ENCODE assay signal across 8 mouse cellular contexts in the genomic region with DNA sequence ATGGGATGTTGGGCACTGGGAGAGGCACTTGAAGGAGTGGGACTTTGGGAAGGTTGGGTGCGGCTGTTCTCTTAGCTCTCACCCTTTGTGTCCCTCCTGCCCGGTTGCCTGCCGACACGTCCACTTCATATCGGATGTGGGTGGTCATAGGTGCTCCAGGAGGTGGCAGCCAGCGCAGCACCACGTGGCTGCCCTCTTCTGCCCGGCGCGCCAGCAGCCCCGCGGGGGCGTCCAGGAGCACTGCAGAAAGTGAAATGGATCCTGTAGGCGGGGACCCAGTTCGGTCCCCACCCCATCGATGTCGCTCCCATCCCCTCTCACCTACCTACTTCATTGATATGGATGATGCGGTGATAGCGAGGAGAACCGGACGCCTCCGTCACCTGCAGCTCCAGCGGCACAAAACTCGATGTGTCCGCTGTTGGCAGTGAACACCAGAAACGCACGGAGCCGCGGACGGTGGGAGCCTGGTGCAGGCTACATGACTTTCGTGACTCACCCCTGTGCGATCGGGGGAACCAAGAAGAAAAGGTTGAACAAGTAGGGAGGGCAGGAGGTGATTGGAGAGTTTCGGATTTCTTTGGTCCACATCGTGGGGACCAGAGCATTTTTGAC. TPM values are rescaled to one million over a fixed set of nuclear protein-coding genes. Genes with fewer than 3 reads are reported as not detected.
DNase-seq lines count a peak whose midpoint lies in the region; ATAC-seq lines count a peak whose summit lies in the region.

No protein-coding gene starts in this region.

- 1% methylated on average over 35 of the region's 35 CpGs for WGBS in midbrain, embryonic 16.5 days

- 0 out of 2 replicates have a peak overlapping the region, but pooled peaks have one; percentile 30 for H3K9ac ChIP-seq in midbrain, embryonic 16.5 days (ENCODE audit: low read depth, low read length)

- ATAC-seq in megakaryocyte, adult 5-6 weeks (ENCODE audit: poor library complexity, severe bottlenecking) = no peak
- ATAC-seq in erythroblast, adult 5-6 weeks (replicated peaks; ENCODE audit: low FRiP score, poor library complexity, severe bottlenecking) = peak; percentile 28
- no peak for ATAC-seq in midbrain, embryonic 16.5 days

- no peaks in the 10 kb centered on the region for H3K9me3 ChIP-seq in megakaryocyte, embryonic 14.5 days
- no peaks in the 10 kb centered on the region for H3K9me3 ChIP-seq in midbrain, embryonic 16.5 days (replicated peaks; ENCODE audit: control insufficient read depth, low read length, poor library complexity, severe bottlenecking)

- peaks cover 41% of the 10 kb centered on the region for H3K36me3 ChIP-seq in megakaryocyte, embryonic 14.5 days (replicated peaks; ENCODE audit: low read length)
- H3K36me3 ChIP-seq in midbrain, embryonic 16.5 days (ENCODE audit: control insufficient read depth, insufficient read depth, low read length) = no peaks in the 10 kb centered on the region

- peak; percentile 38 for DNase-seq in kidney, postnatal 10 days
- no peak for DNase-seq in gastrocnemius, postnatal 10 days
- no peak for DNase-seq in left cerebral cortex, adult 9 months (ENCODE audit: low spot score in 2 of 2)
- no peak for DNase-seq in right cerebral cortex, adult 18-20 months

- peaks cover 91% of the 10 kb centered on the region for H3K4me1 ChIP-seq in megakaryocyte, embryonic 14.5 days
- peaks cover 19% of the 10 kb centered on the region for H3K4me1 ChIP-seq in midbrain, embryonic 16.5 days (ENCODE audit: control insufficient read depth, insufficient read depth, low read length)

- no peaks in the 10 kb centered on the region for H3K27me3 ChIP-seq in megakaryocyte, embryonic 14.5 days (replicated peaks)
- peaks cover 49% of the 10 kb centered on the region for H3K27me3 ChIP-seq in midbrain, embryonic 16.5 days (ENCODE audit: control insufficient read depth, insufficient read depth, low read depth, low read length)

- H3K4me3 ChIP-seq in megakaryocyte, embryonic 14.5 days (replicated peaks) = peak overlapping the region; percentile 96
- H3K4me3 ChIP-seq in midbrain, embryonic 16.5 days (ENCODE audit: low read depth, low read length) = peak overlapping the region; percentile 39

- H3K27ac ChIP-seq in midbrain, embryonic 16.5 days (ENCODE audit: low read length) = no peak overlapping the region

- peak overlapping the region; percentile 77 for H3K4me2 ChIP-seq in midbrain, embryonic 16.5 days (ENCODE audit: low read length)

RNA-seq across cellular contexts. Expression of gene Epor, which starts 1.8 kb away (rescaled TPM):
- 171 and 223 TPM in 2 replicates for polyA plus RNA-seq in megakaryocyte, embryonic 14.5 days (2012; ENCODE audit: insufficient read depth, low replicate concordance)
- total RNA-seq in megakaryocyte, adult 5-6 weeks (2015) = 0.45 and 0.84 TPM in 2 replicates
- 0.28 and 1.2 TPM in 2 replicates for total RNA-seq in megakaryocyte, adult 5-6 weeks (2017)
- 68.1 and 70.3 TPM in 2 replicates for total RNA-seq in erythroblast, adult 5-6 weeks (2015; ENCODE audit: low replicate concordance)
- 70.3 and 91.0 TPM in 2 replicates for total RNA-seq in erythroblast, adult 5-6 weeks (2017; ENCODE audit: low replicate concordance)
- 1.2 and 1.4 TPM in 2 replicates for polyA plus RNA-seq in midbrain, embryonic 16.5 days (2015; fragmentation: Nextera tagmentation; extraction: Ambion mirVana)
- 1 to 10 TPM; 3.8 to 5.5 TPM for total RNA-seq in gastrocnemius, postnatal 10 days (2021)

RNA-seq across cellular contexts. Expression of gene Swsap1, which starts 5.9 kb away (rescaled TPM):
- 3.9 and 5.9 TPM in 2 replicates for polyA plus RNA-seq in megakaryocyte, embryonic 14.5 days (2012; ENCODE audit: insufficient read depth, low replicate concordance)
- total RNA-seq in megakaryocyte, adult 5-6 weeks (2015) = 3.7 and 4.3 TPM in 2 replicates
- 6.5 and 6.6 TPM in 2 replicates for total RNA-seq in megakaryocyte, adult 5-6 weeks (2017)
- total RNA-seq in erythroblast, adult 5-6 weeks (2015; ENCODE audit: low replicate concordance) = 0.58 and 1.5 TPM in 2 replicates
- 3.8 and 6.6 TPM in 2 replicates for total RNA-seq in erythroblast, adult 5-6 weeks (2017; ENCODE audit: low replicate concordance)
- polyA plus RNA-seq in midbrain, embryonic 16.5 days (2015; fragmentation: Nextera tagmentation; extraction: Ambion mirVana) = 9.5 and 10.5 TPM in 2 replicates
- 1 to 10 TPM; 3.1 to 3.6 TPM for total RNA-seq in gastrocnemius, postnatal 10 days (2021)

RNA-seq across cellular contexts. Expression of gene Plppr2, which starts 24.6 kb away (rescaled TPM):
- polyA plus RNA-seq in megakaryocyte, embryonic 14.5 days (2012; ENCODE audit: insufficient read depth, low replicate concordance) = 3.1 and 6.4 TPM in 2 replicates
- 0.57 and 0.96 TPM in 2 replicates for total RNA-seq in megakaryocyte, adult 5-6 weeks (2015)
- 0.65 TPM in 1 of 2 replicates, not detected in the other for total RNA-seq in megakaryocyte, adult 5-6 weeks (2017)
- total RNA-seq in erythroblast, adult 5-6 weeks (2015; ENCODE audit: low replicate concordance) = 0.42 TPM in 1 of 2 replicates, not detected in the other
- total RNA-seq in erythroblast, adult 5-6 weeks (2017; ENCODE audit: low replicate concordance) = not detected in 2 replicates
- 112 and 115 TPM in 2 replicates for polyA plus RNA-seq in midbrain, embryonic 16.5 days (2015; fragmentation: Nextera tagmentation; extraction: Ambion mirVana)
- 1 to 10 TPM; 2.3 to 3.3 TPM for total RNA-seq in gastrocnemius, postnatal 10 days (2021)

RNA-seq across cellular contexts. Expression of gene Rgl3, which starts 27.8 kb away (rescaled TPM):
- 2.2 and 5.6 TPM in 2 replicates for polyA plus RNA-seq in megakaryocyte, embryonic 14.5 days (2012; ENCODE audit: insufficient read depth, low replicate concordance)
- not detected in 2 replicates for total RNA-seq in megakaryocyte, adult 5-6 weeks (2015)
- not detected in 2 replicates for total RNA-seq in megakaryocyte, adult 5-6 weeks (2017)
- total RNA-seq in erythroblast, adult 5-6 weeks (2015; ENCODE audit: low replicate concordance) = not detected in 2 replicates
- total RNA-seq in erythroblast, adult 5-6 weeks (2017; ENCODE audit: low replicate concordance) = not detected in 2 replicates
- polyA plus RNA-seq in midbrain, embryonic 16.5 days (2015; fragmentation: Nextera tagmentation; extraction: Ambion mirVana) = 0.88 and 1.5 TPM in 2 replicates
- total RNA-seq in gastrocnemius, postnatal 10 days (2021) = under 1 TPM; 0.47 to 0.75 TPM

RNA-seq across cellular contexts. Expression of gene Tmem205, which starts 34.1 kb away (rescaled TPM):
- 33.0 and 55.9 TPM in 2 replicates for polyA plus RNA-seq in megakaryocyte, embryonic 14.5 days (2012; ENCODE audit: insufficient read depth, low replicate concordance)
- 40.9 and 48.2 TPM in 2 replicates for total RNA-seq in megakaryocyte, adult 5-6 weeks (2015)
- total RNA-seq in megakaryocyte, adult 5-6 weeks (2017) = 8.0 and 14.1 TPM in 2 replicates
- total RNA-seq in erythroblast, adult 5-6 weeks (2015; ENCODE audit: low replicate concordance) = 9.8 and 15.7 TPM in 2 replicates
- 1.5 TPM in 2 replicates for total RNA-seq in erythroblast, adult 5-6 weeks (2017; ENCODE audit: low replicate concordance)
- polyA plus RNA-seq in midbrain, embryonic 16.5 days (2015; fragmentation: Nextera tagmentation; extraction: Ambion mirVana) = 45.5 and 47.2 TPM in 2 replicates
- total RNA-seq in gastrocnemius, postnatal 10 days (2021) = 10 to 100 TPM; 13.0 to 16.9 TPM

Comparison
In these comparisons a context has a peak if more than half of its experiments do, and no peak if none do; other contexts are left out.
1. RNA of gene Epor, which starts 1.8 kb away (total RNA-seq): 68.1 to 91.0 TPM in erythroblast, adult 5-6 weeks; 3.8 to 5.5 TPM in gastrocnemius, postnatal 10 days and 0.28 to 1.2 TPM in megakaryocyte, adult 5-6 weeks; every median in the first group is over 10 times any median in the second.